Mouse (Mus musculus): Measurements from ENCODE around the gene Rwdd4a.

- TF ChIP-seq POLR2A (IDR thresholded peaks at IDR 0.05; ENCODE audit: extremely low read depth, insufficient read depth, low read length), result no peak
- TF ChIP-seq CTCF (IDR thresholded peaks at IDR 0.05; ENCODE audit: low read depth, low read length), result no peak
These were observed 9.3 kb downstream of the Rwdd4a start for GRCm38 (mm10) chr8:47542746-47543145.
